Mouse (Mus musculus): ENCODE data around the gene Sycn.

DNA sequence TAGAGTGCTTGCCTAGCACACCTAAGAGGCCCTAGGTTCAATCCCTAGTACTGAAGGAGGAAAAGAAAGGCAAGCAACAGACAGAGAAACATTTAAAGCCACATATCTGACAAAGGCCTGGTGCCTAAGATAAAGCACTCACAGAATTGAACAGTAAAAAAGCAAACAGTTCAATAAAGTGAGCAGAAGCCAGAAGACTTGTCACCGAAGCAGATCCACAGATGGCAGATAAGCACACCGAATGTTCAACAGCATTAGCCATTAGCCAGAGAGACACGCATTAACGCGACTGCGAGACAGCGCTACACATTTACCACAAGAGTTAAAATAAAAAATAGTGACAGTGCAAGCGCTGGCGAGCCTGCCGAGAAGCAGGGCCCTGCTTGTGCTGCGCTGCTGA is 42.2 kb downstream of the Sycn start:
- no peak for TF ChIP-seq POLR2A (IDR thresholded peaks at IDR 0.05; ENCODE audit: borderline replicate concordance, extremely low read depth, insufficient read depth, insufficient read length, poor library complexity, severe bottlenecking)
- no peak for TF ChIP-seq CTCF (IDR thresholded peaks at IDR 0.05; ENCODE audit: borderline replicate concordance, extremely low read depth, insufficient read depth, insufficient read length)

All from brain, embryonic 14.5 days (tissue).